Mouse (Mus musculus): ENCODE results near the gene Cep164.

DNA sequence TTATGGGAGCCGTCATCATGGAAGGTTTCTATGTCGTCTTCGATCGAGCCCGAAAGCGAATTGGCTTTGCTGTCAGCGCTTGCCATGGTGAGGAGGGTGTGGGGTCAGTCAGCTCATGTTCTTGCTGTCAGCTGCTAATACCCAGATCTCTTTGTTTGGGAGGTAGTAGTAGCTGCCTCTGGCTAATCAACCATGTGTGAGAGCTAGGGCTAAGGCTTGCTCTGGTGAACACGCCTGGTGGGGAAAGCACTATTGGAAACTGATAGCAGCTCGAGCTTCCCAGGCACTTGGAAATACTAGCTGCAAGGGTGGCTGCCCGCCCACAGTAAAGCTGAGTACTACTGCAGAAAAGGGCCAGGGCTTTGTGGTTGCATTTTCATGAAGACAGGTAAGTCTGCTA lies 30.9 kb upstream of the Cep164 start:
- TF ChIP-seq USF1 (IDR thresholded peaks at IDR 0.05; ENCODE audit: low read depth, low read length) (no peak), TBP (IDR thresholded peaks at IDR 0.05; ENCODE audit: low read depth, low read length) (no peak), ETS1 (IDR thresholded peaks at IDR 0.05; ENCODE audit: low read depth, low read length) (no peak), RAD21 (IDR thresholded peaks at IDR 0.05; ENCODE audit: low read depth, low read length) (no peak), POLR2A (IDR thresholded peaks at IDR 0.05; ENCODE audit: control insufficient read depth in 1 of 2, insufficient read depth in 1 of 2, low read depth in 1 of 2, low read length in 2 of 2, poor library complexity in 1 of 2) (no peak), MYC (IDR thresholded peaks at IDR 0.05; ENCODE audit: low read depth, low read length) (no peak), CHD2 (IDR thresholded peaks at IDR 0.05; ENCODE audit: low read length) (no peak)

Data from MEL (cell line).